Mouse (Mus musculus) bone marrow, adult 2 months (tissue): ENCODE measurements around the gene Uts2r.

Source experiments
- CTCF ChIP-seq: fragments of 200-500 bp; IDR thresholded peaks from 2 replicates; pipeline ENCODE4 v1.5.1; 2011; ENCODE audit warnings: low read length, control low read depth; ENCODE audit not compliant: control insufficient read depth, insufficient read depth
- POLR2A ChIP-seq: fragments of 200-500 bp; IDR thresholded peaks from 2 replicates; pipeline ENCODE4 v1.6.1; 2011; ENCODE audit warnings: low read depth, mild to moderate bottlenecking, control low read depth, low read length, borderline replicate concordance; ENCODE audit not compliant: control insufficient read depth

- no peak for TF ChIP-seq CTCF
- no peak for TF ChIP-seq POLR2A
Measured at GRCm38 (mm10) chr11:121126395-121126794, 33.7 kb upstream of the Uts2r start.
